Mouse (Mus musculus) MEL (cell line): ENCODE data around the gene Tob2.

Experiments used
- CTCF ChIP-seq, 3 experiments: IDR thresholded peaks in 2 of 3; conservative IDR thresholded peaks in 1 of 3; 2 replicates each; pipeline ENCODE4 v1.5.1; 2011 to 2012; ENCODE audit warnings: low read length in 3 of 3, low read depth in 2 of 3, mild to moderate bottlenecking in 2 of 3, improper control_type of control experiment in 1 of 3, inconsistent platforms in 1 of 3, mixed read lengths in 1 of 3, moderate library complexity in 1 of 3; ENCODE audit not compliant: control insufficient read depth in 1 of 3, insufficient read depth in 1 of 3, poor library complexity in 1 of 3, severe bottlenecking in 1 of 3
- E2F4 ChIP-seq: IDR thresholded peaks from 2 replicates; pipeline ENCODE4 v1.6.1; 2011; ENCODE audit warnings: low read depth, low read length, improper control_type of control experiment, borderline replicate concordance
- EP300 ChIP-seq, 2 experiments: IDR thresholded peaks; 2 replicates each; pipeline ENCODE4 v1.6.1; 2011; ENCODE audit warnings: improper control_type of control experiment in 2 of 2, low read length in 2 of 2, low read depth in 1 of 2, mild to moderate bottlenecking in 1 of 2
- MXI1 ChIP-seq: IDR thresholded peaks from 2 replicates; pipeline ENCODE4 v1.6.1; 2011; ENCODE audit warnings: mild to moderate bottlenecking, low read depth, low read length, improper control_type of control experiment
- MYB ChIP-seq: IDR thresholded peaks from 2 replicates; pipeline ENCODE4 v1.6.1; 2011; ENCODE audit warnings: mild to moderate bottlenecking, low read depth, low read length, improper control_type of control experiment
- POLR2A ChIP-seq, 2 experiments: IDR thresholded peaks; 2 replicates each; pipeline ENCODE4 v1.6.1; 2011 to 2012; ENCODE audit warnings: low read length in 2 of 2, mild to moderate bottlenecking in 2 of 2, control low read depth in 1 of 2, improper control_type of control experiment in 1 of 2, low read depth in 1 of 2, moderate library complexity in 1 of 2; ENCODE audit not compliant: control insufficient read depth in 1 of 2, insufficient read depth in 1 of 2, poor library complexity in 1 of 2
- TCF12 ChIP-seq: IDR thresholded peaks from 2 replicates; pipeline ENCODE4 v1.6.1; 2014; ENCODE audit warnings: low read depth, mild to moderate bottlenecking, inconsistent platforms, low read length, improper control_type of control experiment, moderate library complexity

DNA sequence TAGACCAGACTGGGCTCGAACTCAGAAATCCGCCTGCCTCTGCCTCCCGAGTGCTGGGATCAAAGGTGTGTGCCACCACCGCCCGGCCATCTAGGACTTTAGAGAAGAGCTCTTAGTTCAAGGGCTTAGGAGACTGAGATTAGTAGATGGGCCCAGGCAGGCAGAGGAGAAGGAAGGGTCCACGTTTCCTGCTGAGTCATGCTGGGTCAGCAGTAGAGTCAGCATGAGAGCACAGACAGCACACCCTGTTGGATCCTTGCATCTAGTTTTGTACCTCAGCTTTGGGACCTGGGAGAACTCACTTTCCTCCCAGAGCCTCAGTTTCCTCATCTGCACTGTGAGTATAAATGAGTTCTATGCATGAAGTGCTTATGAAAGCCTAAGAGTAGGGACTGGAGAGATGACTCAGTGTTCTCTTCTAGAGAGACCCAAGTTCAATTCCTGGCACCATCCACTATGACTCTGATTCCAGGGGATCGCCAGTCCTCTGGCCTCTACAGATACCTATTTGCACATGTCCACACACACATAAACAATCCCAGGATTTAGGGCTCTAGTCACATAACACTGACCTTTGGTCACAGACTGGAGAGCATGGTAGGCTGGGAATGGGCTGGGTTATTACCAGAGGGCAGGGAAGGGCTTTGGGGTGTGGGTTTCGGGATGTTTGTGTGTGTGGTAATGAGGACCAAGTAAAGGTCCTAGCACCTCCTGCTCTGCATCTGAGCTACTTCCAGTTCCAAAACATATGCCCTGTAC lies 33.4 kb upstream of the Tob2 start:
- TF ChIP-seq POLR2A (IDR thresholded peaks at IDR 0.05; ENCODE audit: control insufficient read depth in 1 of 2, insufficient read depth in 1 of 2, low read depth in 1 of 2, low read length in 2 of 2, poor library complexity in 1 of 2) (no peak), TCF12 (no peak), MYB (no peak), E2F4 (no peak), MXI1 (no peak), EP300 (IDR thresholded peaks at IDR 0.05; ENCODE audit: low read depth in 1 of 2, low read length in 2 of 2) (no peak; a peak in 1 of 4 replicates), CTCF (IDR thresholded peaks at IDR 0.05 in 2 of 3, conservative IDR thresholded peaks at IDR 0.05 in 1 of 3; ENCODE audit: control insufficient read depth in 1 of 3, insufficient read depth in 1 of 3, low read depth in 2 of 3, low read length in 3 of 3, poor library complexity in 1 of 3, severe bottlenecking in 1 of 3) (no peak)
